Mouse (Mus musculus) left cerebral cortex, adult 9 months (tissue): Measurements from ENCODE around the gene Glrp1.

Source experiments
- DNase-seq, 2 experiments: peaks; one replicate each; pipeline ENCODE4 v3.0.0; 2022; ENCODE audit warnings: low spot score in 2 of 2

Gene Glrp1

GRCm38 (mm10) chr1:88492415-88492814 is 17.5 kb downstream of the Glrp1 start:
- DNase-seq: no peak

- DNase-seq: no peak
Observed at GRCm38 (mm10) chr1:88491617-88492378, 18.1 kb downstream of the Glrp1 start.

GRCm38 (mm10) chr1:88490164-88490563 is 19.7 kb downstream of the Glrp1 start:
- DNase-seq: no peak

- DNase-seq: no peak
Observed at GRCm38 (mm10) chr1:88488957-88489356, 20.9 kb downstream of the Glrp1 start.

GRCm38 (mm10) chr1:88486336-88486735 is 23.5 kb downstream of the Glrp1 start:
- DNase-seq: no peak

GRCm38 (mm10) chr1:88484059-88484458 is 25.8 kb downstream of the Glrp1 start:
- DNase-seq: no peak

GRCm38 (mm10) chr1:88482142-88483099 is 27.4 kb downstream of the Glrp1 start:
- DNase-seq: no peak

GRCm38 (mm10) chr1:88480594-88480993 is 29.3 kb downstream of the Glrp1 start:
- no peak for DNase-seq

- peak in 1 of 2 experiments; percentile 34 for DNase-seq
Observed at GRCm38 (mm10) chr1:88478205-88478604, 31.7 kb downstream of the Glrp1 start.

- no peak for DNase-seq
Observed at GRCm38 (mm10) chr1:88476554-88477085, 33.2 kb downstream of the Glrp1 start.

- no peak for DNase-seq
Observed at GRCm38 (mm10) chr1:88475502-88475953, 34.3 kb downstream of the Glrp1 start.

- DNase-seq: no peak
Observed at GRCm38 (mm10) chr1:88474598-88474997, 35.3 kb downstream of the Glrp1 start.

GRCm38 (mm10) chr1:88473899-88474298 is 36.0 kb downstream of the Glrp1 start:
- no peak for DNase-seq

- no peak for DNase-seq
Observed at GRCm38 (mm10) chr1:88472258-88472657, 37.6 kb downstream of the Glrp1 start.

GRCm38 (mm10) chr1:88469746-88470145 is 40.1 kb downstream of the Glrp1 start:
- no peak for DNase-seq

GRCm38 (mm10) chr1:88468335-88468734 is 41.5 kb downstream of the Glrp1 start:
- no peak for DNase-seq

GRCm38 (mm10) chr1:88467866-88468265 is 42.0 kb downstream of the Glrp1 start:
- DNase-seq: no peak

- no peak for DNase-seq
Observed at GRCm38 (mm10) chr1:88466325-88467064, 43.4 kb downstream of the Glrp1 start.

- DNase-seq: no peak
Observed at GRCm38 (mm10) chr1:88465722-88466121, 44.1 kb downstream of the Glrp1 start.

GRCm38 (mm10) chr1:88464109-88464905 is 45.6 kb downstream of the Glrp1 start:
- no peak for DNase-seq

GRCm38 (mm10) chr1:88463241-88463640 is 46.6 kb downstream of the Glrp1 start:
- no peak for DNase-seq
